Mouse (Mus musculus) midbrain, embryonic 11.5 days (tissue): Measurements from ENCODE around the gene Trub2. TPM values are rescaled to one million over a fixed set of nuclear protein-coding genes. Genes with fewer than 3 reads are reported as not detected.
A peak's percentile ranks its signal among the peaks of the same experiment; 100 is the strongest.

Source experiments
- ATAC-seq: fragments of 200-750 bp; cut with Nextera tagmentation; 2 replicates; pipeline ENCODE4 v1.8.0; 2017; ENCODE audit warnings: moderate TSS enrichment, moderate library complexity; ENCODE audit not compliant: low FRiP score
- DNase-seq: peaks from one replicate; pipeline ENCODE4 v3.0.0; 2015; ENCODE audit warnings: low spot score; ENCODE audit errors: missing footprints
- H3K27ac ChIP-seq: fragments of 300-500 bp; sonication (generic); 2 replicates; pipeline ENCODE4 v1.5.1; 2014; ENCODE audit warnings: low read depth, low read length
- H3K27me3 ChIP-seq: fragments of 300-500 bp; sonication (generic); 2 replicates; pipeline ENCODE4 v1.6.1; 2014; ENCODE audit warnings: mild to moderate bottlenecking, low read length, moderate library complexity, mixed read lengths; ENCODE audit not compliant: control insufficient read depth, insufficient read depth
- H3K36me3 ChIP-seq: fragments of 300-500 bp; sonication (generic); 2 replicates; pipeline ENCODE4 v1.6.1; 2014; ENCODE audit warnings: mild to moderate bottlenecking, low read length, moderate library complexity, mixed read lengths; ENCODE audit not compliant: control insufficient read depth, insufficient read depth
- H3K4me1 ChIP-seq: fragments of 300-500 bp; sonication (generic); 2 replicates; pipeline ENCODE4 v1.6.1; 2014; ENCODE audit warnings: low read length; ENCODE audit not compliant: control insufficient read depth, insufficient read depth
- H3K4me2 ChIP-seq: fragments of 300-500 bp; sonication (generic); 2 replicates; pipeline ENCODE4 v1.6.1; 2014; ENCODE audit warnings: mild to moderate bottlenecking, moderate library complexity
- H3K4me3 ChIP-seq: fragments of 300-500 bp; sonication (generic); 2 replicates; pipeline ENCODE4 v1.5.1; 2014; ENCODE audit warnings: low read depth, low read length
- H3K9ac ChIP-seq: fragments of 300-500 bp; sonication (generic); 2 replicates; pipeline ENCODE4 v1.6.1; 2014; ENCODE audit warnings: low read length
- H3K9me3 ChIP-seq: fragments of 300-500 bp; sonication (generic); 2 replicates; pipeline ENCODE4 v1.6.1; 2016; ENCODE audit warnings: low read length; ENCODE audit not compliant: control insufficient read depth
- WGBS: fragments of 180-500 bp; shearing (Covaris S2); extraction: QIAGEN DNeasy Blood & Tissue Kit; methylation state at CpG from one replicate; pipeline ENCODE4 v1.1.7; 2014; 5-methylcytosine and 5-hydroxymethylcytosine counted together
- polyA plus RNA-seq: library from polyadenylated mRNA; unstranded; fragments of >200 nt; fragmentation: Nextera tagmentation; extraction: Ambion mirVana; gene quantifications from 2 replicates; pipeline ENCODE4 v1.2.1, GENCODE M21; 2014

Trub2 gene
- polyA plus RNA-seq, 1 experiment from 2014 or later = 29.1 TPM

DNA sequence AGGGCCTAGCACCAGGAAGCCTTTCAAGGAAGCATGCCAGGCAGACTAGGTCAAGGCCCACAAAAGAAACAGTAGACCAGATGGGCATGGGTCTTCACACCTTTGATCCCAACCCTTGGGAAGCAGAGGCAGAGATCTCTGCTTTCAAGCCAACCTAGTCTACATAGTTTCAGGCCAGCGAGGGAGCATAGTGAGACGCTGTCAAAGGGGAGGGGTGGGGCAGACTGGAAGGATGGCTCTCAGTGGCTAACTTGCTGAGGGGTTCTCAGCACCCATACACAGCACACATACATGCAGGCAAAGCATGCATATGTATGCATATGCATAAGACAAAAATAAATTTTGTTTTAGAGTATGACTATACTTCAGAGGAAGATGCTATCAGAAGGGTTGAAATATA is 31.1 kb upstream of the Trub2 start:
- no peaks in the 10 kb centered on the region for H3K27me3 ChIP-seq
- peak; percentile 86 for DNase-seq

DNA sequence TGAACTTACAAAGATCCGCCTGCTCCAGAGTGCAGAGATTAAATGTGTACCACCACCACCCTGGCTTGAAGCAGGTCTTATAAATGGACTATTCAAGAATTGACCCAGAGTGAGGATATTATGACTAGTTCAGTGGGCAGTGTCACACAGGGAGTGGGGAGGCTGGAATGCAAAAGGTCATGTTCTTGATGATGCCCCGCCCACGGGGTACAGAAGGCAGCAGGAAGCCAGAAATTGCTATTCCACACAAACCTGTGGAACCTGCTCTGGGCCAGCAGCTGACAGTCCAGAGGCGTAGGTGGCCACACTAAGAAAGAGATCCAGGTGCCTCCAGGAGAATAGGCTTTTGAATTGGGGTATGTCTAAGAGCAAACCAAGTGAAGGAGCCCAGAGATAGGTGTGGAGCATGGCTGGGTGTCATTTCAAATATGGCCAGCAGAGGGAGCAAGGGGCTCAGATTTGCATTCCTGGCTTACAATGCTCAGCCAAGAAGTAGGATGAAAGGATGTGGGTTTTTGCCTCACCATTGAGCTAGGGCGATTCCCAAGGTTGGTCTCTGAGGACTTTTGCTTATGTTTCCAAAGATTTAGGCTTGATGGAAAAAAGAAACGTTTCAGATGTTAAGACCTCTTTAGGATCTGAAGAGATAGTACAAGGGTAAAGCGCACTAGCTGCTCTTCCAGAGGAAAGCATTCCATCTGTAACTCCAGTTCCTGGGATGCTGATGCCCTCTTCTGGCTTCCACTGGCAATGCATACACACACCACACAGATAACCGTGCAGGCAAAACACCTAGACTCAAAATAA is 29.3 kb upstream of the Trub2 start:
- no peak overlapping the region for H3K4me3 ChIP-seq
- H3K9me3 ChIP-seq = no peaks in the 10 kb centered on the region
- 34% methylated on average over 8 of the region's 8 CpGs for WGBS
- ATAC-seq = peak; percentile 39; the same call in 1 of the 2 replicates
- peaks cover 2% of the 10 kb centered on the region; the same call in 1 of the 2 replicates for H3K36me3 ChIP-seq
- 0 out of 2 replicates have a peak overlapping the region, but pooled peaks have one; percentile 22 for H3K27ac ChIP-seq
- H3K27me3 ChIP-seq = no peaks in the 10 kb centered on the region
- no peak overlapping the region for H3K9ac ChIP-seq
- DNase-seq = peak; percentile 100
- H3K4me1 ChIP-seq = peaks cover 19% of the 10 kb centered on the region
- peak overlapping the region; percentile 23; the same call in 1 of the 2 replicates for H3K4me2 ChIP-seq

More for the DNA sequence above, 31.1 kb upstream of the Trub2 start:
- Histone ChIP-seq H3K9ac (peak overlapping the region; percentile 53; the same call in 1 of the 2 replicates), H3K4me1 (peaks cover 19% of the 10 kb centered on the region), H3K9me3 (no peaks in the 10 kb centered on the region), H3K36me3 (0 out of 2 replicates have a peak, but pooled peaks cover 2% of the 10 kb centered on the region), H3K4me2 (peak overlapping the region; percentile 46), H3K4me3 (no peak overlapping the region), H3K27ac (peak overlapping the region; percentile 96)
- 5% methylated on average over 2 of the region's 2 CpGs for WGBS
- ATAC-seq = no peak

DNA sequence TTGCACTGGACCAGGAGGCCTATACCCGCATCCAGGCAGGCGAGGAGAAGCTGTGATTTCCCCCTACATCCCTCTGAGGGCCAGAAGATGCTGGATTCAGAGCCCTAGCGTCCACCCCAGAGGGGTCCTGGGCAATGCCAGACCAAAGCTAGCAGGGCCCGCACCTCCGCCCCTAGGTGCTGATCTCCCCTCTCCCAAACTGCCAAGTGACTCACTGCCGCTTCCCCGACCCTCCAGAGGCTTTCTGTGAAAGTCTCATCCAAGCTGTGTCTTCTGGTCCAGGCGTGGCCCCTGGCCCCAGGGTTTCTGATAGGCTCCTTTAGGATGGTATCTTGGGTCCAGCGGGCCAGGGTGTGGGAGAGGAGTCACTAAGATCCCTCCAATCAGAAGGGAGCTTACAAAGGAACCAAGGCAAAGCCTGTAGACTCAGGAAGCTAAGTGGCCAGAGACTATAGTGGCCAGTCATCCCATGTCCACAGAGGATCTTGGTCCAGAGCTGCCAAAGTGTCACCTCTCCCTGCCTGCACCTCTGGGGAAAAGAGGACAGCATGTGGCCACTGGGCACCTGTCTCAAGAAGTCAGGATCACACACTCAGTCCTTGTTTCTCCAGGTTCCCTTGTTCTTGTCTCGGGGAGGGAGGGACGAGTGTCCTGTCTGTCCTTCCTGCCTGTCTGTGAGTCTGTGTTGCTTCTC is 27.5 kb upstream of the Trub2 start:
- Histone ChIP-seq H3K36me3 (peaks cover 8% of the 10 kb centered on the region; the same call in 1 of the 2 replicates), H3K4me1 (peaks cover 17% of the 10 kb centered on the region), H3K9ac (no peak overlapping the region), H3K4me2 (no peak overlapping the region), H3K9me3 (no peaks in the 10 kb centered on the region), H3K4me3 (no peak overlapping the region), H3K27ac (no peak overlapping the region), H3K27me3 (no peaks in the 10 kb centered on the region)
- DNase-seq = no peak
- ATAC-seq = no peak
- 87% methylated on average over 11 of the region's 11 CpGs for WGBS

DNA sequence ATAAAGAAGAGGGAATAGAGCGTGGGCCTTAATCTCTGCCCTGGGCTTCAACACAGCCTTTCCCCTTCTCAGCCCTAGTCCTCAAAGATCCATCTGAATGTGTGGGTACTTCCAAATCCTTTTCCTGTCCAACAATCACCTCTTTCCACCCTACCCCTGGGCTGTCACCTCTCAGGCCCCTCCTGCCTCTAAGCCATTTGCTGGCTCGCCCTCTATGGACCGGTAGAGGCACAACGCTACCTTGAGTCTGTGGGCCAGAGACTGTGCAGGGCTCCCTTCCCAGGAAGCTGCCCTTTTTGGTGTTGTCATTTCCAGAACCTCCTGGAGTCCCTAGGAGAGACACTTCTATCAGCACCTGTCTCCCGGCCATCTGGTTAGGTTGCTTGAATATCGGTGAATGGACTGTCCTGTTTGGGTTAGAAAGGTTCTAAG is 15.1 kb upstream of the Trub2 start:
- peaks cover 7% of the 10 kb centered on the region for H3K4me1 ChIP-seq
- H3K9ac ChIP-seq = peak overlapping the region; percentile 85
- H3K27me3 ChIP-seq = no peaks in the 10 kb centered on the region
- peak; percentile 84 for DNase-seq
- H3K4me2 ChIP-seq = peak overlapping the region; percentile 80
- no peak overlapping the region for H3K27ac ChIP-seq
- H3K36me3 ChIP-seq = peaks cover 7% of the 10 kb centered on the region; the same call in 1 of the 2 replicates
- no peak for ATAC-seq
- H3K4me3 ChIP-seq = peak overlapping the region; percentile 77
- H3K9me3 ChIP-seq = no peaks in the 10 kb centered on the region
- 21% methylated on average over 6 of the region's 6 CpGs for WGBS

DNA sequence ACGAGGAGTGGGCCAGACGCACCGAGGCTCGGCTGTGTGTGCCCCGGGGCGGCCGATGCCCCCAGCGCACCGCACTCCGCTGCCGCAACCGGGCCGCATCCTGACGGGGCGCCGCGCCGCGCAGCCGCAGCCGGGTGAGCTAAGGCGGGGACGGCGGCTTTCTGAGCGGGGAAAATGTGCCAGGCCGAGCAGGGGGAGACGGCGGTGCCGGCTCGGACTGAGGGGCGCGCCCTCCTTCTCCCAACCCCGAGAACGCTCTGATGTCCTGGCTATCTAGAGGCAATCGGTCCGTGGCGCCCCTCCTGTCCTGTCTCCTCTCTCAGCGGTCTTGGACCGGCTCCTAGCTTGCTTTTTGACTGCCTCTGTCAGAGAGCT is 14.5 kb upstream of the Trub2 start:
- peak overlapping the region; percentile 85 for H3K9ac ChIP-seq
- H3K9me3 ChIP-seq = no peaks in the 10 kb centered on the region
- no peaks in the 10 kb centered on the region for H3K27me3 ChIP-seq
- H3K27ac ChIP-seq = peak overlapping the region; percentile 76
- peaks cover 7% of the 10 kb centered on the region for H3K4me1 ChIP-seq
- DNase-seq (peak; percentile 95), ATAC-seq (peak; percentile 84)
- peaks cover 7% of the 10 kb centered on the region; the same call in 1 of the 2 replicates for H3K36me3 ChIP-seq
- peak overlapping the region; percentile 80 for H3K4me2 ChIP-seq
- WGBS = under 1% methylated on average over 39 of the region's 39 CpGs
- peak overlapping the region; percentile 77 for H3K4me3 ChIP-seq

DNA sequence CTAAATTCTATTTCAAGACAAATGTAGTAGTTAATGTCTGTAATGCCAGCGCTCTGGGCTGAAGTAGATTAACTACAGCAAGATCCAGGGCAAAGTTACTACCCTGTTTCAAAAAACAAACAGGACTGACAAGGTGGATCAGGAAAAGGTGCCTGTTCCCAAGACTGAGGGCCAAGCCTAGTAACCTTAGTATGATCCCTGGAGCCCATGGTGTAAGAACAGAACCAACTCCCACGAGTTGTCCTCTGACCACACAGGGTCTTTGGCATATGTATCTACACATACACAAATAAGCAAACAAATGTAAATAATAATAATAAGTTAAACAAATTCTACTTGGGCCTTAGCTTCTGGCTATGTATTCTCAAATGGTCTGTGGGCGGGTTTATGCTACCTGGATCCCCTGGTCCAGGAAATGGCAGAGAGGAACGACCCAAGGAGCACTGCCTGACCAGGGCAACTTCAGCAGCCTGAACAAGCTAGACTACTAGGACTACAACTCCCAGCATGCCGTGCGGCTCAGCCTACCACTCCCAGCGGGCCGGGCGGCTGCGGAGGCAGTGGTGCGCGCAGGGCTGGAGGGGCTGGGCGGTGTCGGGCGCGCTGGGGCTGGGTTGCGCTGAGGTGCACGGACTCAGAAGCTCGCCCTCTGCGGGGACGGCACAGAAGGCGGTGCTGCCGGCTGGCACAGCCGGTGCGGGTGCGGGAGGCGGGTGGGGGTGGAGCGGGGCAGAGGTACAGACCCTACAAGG is 13.9 kb upstream of the Trub2 start, which contains the start of gene Slc27a4:
Gene Slc27a4 (plus strand): TSS at position 560 of the 752 bp plus-strand sequence.
- Histone ChIP-seq H3K9ac (peak within 1 kb of the TSS; percentile 85), H3K9me3 (no peaks in the 10 kb centered on the region), H3K27me3 (no peaks in the 10 kb centered on the region), H3K4me2 (peak within 1 kb of the TSS; percentile 80), H3K4me1 (peaks cover 7% of the 10 kb centered on the region), H3K36me3 (peaks cover 4% of the 10 kb centered on the region; the same call in 1 of the 2 replicates), H3K27ac (peak within 1 kb of the TSS; percentile 76), H3K4me3 (peak within 1 kb of the TSS; percentile 77)
- DNase-seq = peak; percentile 98
- peak; percentile 98 for ATAC-seq
- 6% methylated on average over 27 of the region's 28 CpGs for WGBS

DNA sequence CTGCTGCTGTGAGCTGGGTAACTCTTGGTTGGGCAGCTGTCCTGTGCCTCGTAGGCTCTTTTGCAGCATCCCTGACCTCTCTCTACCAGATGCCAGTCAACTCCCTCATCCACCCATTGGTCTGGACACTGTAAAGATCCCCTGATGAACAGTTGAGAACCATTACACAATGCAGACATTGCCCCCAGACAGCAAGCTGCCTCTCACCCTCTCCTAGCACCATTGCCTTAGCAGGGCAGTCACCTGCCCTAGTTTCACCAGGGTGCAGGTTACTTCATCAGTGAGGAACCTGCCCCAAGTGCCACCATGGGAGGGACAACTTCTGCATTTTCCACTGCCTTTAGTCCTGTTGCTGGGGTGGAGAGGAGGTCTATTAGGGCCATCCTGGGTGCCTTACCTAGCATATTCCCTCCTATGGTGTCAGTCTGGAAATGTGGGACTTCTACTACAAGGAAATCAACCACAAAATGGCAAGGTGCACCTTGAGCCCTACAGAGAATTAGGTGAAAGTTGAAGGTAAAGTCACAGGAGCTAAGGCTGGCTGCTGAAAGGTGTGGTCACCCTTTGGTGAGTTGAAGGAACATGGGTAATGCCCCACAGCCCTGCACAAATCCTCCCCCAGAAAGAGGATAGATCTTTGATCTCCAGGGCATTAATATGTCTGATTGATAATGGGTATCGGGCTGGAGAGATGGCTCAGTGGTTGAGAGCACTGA is 4.6 kb upstream of the Trub2 start:
- no peak overlapping the region for H3K4me2 ChIP-seq
- peaks cover 3% of the 10 kb centered on the region; the same call in 1 of the 2 replicates for H3K36me3 ChIP-seq
- ATAC-seq (no peak), DNase-seq (no peak)
- H3K27ac ChIP-seq = no peak overlapping the region
- no peaks in the 10 kb centered on the region for H3K9me3 ChIP-seq
- no peak overlapping the region for H3K9ac ChIP-seq
- H3K27me3 ChIP-seq = no peaks in the 10 kb centered on the region
- H3K4me1 ChIP-seq = peaks cover 5% of the 10 kb centered on the region
- WGBS = 98% methylated on average over 2 of the region's 2 CpGs
- H3K4me3 ChIP-seq = no peak overlapping the region
